Mouse (Mus musculus): ENCODE measurements around the gene Chchd4.

DNA sequence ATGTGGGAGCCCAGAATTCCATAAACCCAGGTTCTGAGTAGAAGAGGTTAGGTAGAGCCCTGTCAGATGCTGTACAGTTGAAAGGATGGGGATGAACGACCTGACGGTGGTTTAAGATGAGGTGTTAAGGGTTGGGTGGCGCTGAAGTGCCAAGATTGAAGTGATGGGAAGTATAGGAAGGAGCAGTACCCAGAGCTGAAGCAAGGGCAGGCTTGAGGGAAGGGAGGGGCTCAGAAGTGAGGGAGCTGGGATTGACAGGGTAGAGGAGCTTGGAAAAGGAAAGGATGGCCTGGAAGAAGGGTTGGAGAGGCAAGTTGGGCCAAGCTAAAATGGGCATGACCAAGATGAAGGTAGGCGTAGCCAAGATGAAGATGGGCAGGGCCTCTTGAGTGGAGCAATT lies 51.7 kb downstream of the Chchd4 start:
- no peak for TF ChIP-seq FLI1 (IDR thresholded peaks at IDR 0.05; ENCODE audit: low read length)
- no peak for TF ChIP-seq GATA1 (IDR thresholded peaks at IDR 0.05; ENCODE audit: borderline replicate concordance, low read length)
